ENCODE assay signal across 11 mouse cellular contexts in genomic region chr1:161662241-161662640, GRCm38 (mm10).
"Had no signal": no experiment of that assay in that cellular context is flagged by ENCODE, and none has a peak within 500 bp of the region (broad histone marks: within the 10 kb centered on the region; RNA-seq: fewer than 3 reads in every experiment).

No protein-coding gene starts in this region.

- H3K9ac ChIP-seq: kidney, embryonic 15.5 days; limb, embryonic 15.5 days; liver, embryonic 12.5 days; lung, embryonic 15.5 days; midbrain, embryonic 12.5 days; neural tube, embryonic 13.5 days had no signal

- H3K9me3 ChIP-seq: kidney, embryonic 15.5 days; limb, embryonic 15.5 days; liver, embryonic 12.5 days; lung, embryonic 15.5 days; midbrain, embryonic 12.5 days; neural tube, embryonic 13.5 days had no signal

- DNase-seq: kidney, adult 2 months; kidney, postnatal 25 days; retina, postnatal 1 day; thymus, postnatal 4 days had no signal

- H3K36me3 ChIP-seq: kidney, embryonic 15.5 days; limb, embryonic 15.5 days; liver, embryonic 12.5 days; lung, embryonic 15.5 days; midbrain, embryonic 12.5 days; neural tube, embryonic 13.5 days had no signal

- H3K27me3 ChIP-seq: kidney, embryonic 15.5 days; limb, embryonic 15.5 days; liver, embryonic 12.5 days; lung, embryonic 15.5 days; midbrain, embryonic 12.5 days; neural tube, embryonic 13.5 days had no signal

- ATAC-seq: liver, embryonic 12.5 days; midbrain, embryonic 16.5 days had no signal

- H3K4me3 ChIP-seq: kidney, embryonic 15.5 days; limb, embryonic 15.5 days; liver, embryonic 12.5 days; lung, embryonic 15.5 days; midbrain, embryonic 12.5 days; neural tube, embryonic 13.5 days had no signal

- H3K4me1 ChIP-seq: kidney, embryonic 15.5 days; limb, embryonic 15.5 days; liver, embryonic 12.5 days; lung, embryonic 15.5 days; midbrain, embryonic 12.5 days; neural tube, embryonic 13.5 days had no signal

- H3K27ac ChIP-seq: kidney, embryonic 15.5 days; limb, embryonic 15.5 days; liver, embryonic 12.5 days; lung, embryonic 15.5 days; midbrain, embryonic 12.5 days; neural tube, embryonic 13.5 days had no signal

- H3K4me2 ChIP-seq: kidney, embryonic 15.5 days; limb, embryonic 15.5 days; liver, embryonic 12.5 days; lung, embryonic 15.5 days; midbrain, embryonic 12.5 days; neural tube, embryonic 13.5 days had no signal
